Mouse (Mus musculus) embryo, embryonic 10 days (tissue): ENCODE data around the gene Lin7b.
"Not testable (repeated sequence)": the region's sequence is repeated elsewhere in the genome, so short reads cannot be mapped to it uniquely, and the experiment has no call there.

Source experiments
- DNase-seq: peaks from one replicate; pipeline ENCODE4 v3.0.0-alpha.2; 2015; ENCODE audit warnings: low spot score

Gene Lin7b

DNA sequence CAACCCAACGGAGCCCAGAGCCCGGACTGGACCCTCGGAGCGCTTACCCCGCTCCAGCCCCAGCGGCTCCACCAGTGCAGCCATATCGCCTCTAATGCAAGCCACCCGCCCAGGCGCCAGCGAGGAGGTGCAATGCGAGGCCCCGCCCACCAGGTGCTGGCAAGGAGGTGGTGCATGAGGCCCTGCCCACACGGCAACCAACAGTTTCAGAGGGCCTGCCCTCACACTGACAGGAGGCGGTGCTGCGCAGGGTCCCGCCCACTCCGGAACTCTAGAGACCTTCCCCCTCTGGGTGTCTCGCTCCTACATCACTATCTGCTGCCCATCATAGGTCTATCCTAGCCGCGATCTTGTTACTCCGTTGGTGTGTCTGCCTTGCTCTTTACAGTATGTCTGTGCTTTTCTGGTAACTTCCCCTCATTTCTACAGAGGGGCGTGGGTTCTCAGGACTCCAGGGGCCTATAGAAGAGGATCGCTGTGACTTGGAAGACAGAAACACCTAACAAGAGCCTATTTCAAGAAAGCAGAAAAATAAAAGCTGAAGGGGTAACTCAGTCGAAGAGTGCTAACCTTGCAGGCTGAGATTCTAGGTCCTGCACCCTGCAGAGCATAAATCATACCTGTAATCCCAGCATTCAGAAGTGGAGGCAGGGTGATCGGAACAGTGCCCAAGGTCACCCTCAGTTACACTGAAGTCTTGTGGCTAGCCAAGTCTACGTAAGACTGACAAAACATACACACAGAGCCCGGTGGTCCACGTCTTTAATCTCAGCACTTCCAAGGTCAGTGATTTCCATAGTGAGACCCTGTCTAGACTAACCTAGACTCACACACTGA is at the start of gene Lin7b:
Gene Lin7b, minus strand, starts transcription at position 109 of the 837 bp plus-strand sequence.
- DNase-seq: peak; percentile 95

DNA sequence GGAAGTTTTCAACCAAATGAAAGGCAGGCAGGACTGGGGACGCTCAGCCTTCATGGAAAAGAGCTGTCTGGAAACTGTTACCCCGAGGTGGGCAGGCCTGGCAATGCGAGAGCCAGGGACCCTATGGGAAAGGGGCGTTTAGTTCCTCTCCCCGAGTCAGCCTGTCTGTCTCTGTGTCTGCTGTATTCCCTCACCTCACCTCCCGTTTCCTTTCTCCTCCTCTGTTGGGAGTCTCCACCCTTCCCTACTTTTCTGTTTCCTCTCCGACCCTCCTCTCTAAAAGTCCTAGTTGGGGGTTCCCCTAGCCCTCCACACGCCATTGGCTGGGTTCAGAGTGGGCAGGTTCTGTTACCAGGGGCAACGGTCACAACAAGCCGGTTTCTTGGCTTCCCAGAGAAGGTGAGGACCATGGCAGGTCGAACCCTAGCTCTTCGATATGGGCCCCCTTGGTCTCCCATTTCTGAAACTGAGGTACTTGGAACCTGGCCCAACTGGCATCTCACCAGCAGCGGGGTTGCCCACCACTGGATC is 47.6 kb upstream of the Lin7b start:
- no peak for DNase-seq

DNA sequence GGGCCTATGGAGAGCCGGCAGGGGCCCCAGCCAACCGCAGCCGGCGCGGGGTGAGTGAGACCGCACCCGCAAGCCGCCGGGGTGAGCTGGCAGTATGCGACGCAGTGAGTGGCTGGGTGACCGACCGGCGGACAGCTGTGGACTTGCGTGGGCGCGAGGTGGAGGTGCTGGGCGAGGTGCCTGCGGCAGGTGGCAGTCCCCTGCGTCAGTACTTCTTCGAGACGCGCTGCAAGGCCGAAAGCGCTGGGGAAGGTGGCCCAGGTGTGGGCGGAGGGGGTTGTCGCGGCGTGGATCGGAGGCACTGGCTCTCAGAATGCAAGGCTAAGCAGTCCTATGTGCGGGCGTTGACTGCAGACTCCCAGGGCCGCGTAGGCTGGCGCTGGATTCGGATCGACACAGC is 45.3 kb upstream of the Lin7b start:
- no peak for DNase-seq

DNA sequence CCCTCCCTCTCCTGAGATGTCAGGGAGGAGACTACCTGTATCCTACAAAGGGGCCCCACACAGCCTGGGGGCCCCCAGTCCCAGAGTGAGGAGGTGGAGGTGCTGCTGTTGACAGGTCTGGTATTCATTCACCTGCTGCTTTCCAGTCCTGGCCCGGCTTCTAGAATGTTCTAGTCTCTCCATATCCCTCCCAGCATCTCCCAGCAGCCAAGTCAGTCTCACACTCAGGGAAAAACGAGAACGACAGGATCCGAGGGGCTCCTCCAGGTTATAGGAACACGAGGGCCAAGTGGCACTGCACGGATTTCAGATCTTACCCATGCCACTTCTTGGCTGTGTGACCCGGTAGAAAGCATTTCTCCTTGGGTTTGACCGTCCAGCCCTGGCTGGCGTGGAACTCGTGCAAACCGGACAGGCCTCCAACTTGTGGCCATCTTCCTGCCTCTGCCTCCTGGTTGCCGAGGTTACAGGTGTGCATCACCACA is 44.4 kb upstream of the Lin7b start:
- DNase-seq: no peak

DNA sequence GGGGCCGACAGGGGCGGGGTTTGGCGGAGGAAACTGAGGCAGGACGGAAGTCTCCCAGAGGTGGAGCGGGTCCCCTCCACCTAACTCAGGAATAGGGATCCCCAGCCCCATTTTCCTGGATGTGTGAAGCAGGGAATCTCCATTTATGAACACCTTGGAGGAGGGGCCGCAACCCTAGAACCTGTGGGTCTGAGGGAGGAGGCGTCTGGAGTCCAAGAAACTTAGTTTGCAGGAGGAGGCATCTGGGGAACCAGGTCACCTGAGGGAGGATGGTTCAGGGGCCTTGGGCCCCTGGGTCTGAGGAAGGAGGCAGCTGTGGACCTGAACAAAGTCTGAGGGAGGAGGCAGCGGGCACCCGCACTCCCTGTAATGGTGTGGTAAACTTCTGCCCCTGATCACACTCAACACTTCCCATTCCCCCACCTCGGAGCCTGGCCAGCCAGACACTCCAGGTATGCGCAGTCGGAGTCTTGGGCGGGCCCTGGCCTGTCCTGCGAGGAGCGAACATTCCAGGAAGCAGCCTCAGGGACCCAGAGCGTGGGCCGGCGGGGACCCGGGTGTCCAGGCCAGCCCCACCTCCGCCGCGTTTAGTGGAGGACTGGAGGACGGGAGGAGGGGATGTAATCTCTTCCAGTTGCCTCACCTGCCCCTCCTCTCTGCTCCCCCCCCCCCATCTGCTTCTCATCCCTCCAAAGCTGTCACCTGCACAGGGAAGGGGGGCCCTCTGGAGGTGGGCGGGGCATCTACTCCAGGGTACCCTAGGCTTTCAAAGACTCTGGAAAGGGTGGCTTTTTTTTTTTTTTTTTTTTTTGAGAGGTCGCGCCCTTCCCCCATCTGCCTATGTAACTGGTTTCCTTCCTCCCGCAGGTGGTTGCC is 43.7 kb upstream of the Lin7b start:
- peak; percentile 18 for DNase-seq

DNA sequence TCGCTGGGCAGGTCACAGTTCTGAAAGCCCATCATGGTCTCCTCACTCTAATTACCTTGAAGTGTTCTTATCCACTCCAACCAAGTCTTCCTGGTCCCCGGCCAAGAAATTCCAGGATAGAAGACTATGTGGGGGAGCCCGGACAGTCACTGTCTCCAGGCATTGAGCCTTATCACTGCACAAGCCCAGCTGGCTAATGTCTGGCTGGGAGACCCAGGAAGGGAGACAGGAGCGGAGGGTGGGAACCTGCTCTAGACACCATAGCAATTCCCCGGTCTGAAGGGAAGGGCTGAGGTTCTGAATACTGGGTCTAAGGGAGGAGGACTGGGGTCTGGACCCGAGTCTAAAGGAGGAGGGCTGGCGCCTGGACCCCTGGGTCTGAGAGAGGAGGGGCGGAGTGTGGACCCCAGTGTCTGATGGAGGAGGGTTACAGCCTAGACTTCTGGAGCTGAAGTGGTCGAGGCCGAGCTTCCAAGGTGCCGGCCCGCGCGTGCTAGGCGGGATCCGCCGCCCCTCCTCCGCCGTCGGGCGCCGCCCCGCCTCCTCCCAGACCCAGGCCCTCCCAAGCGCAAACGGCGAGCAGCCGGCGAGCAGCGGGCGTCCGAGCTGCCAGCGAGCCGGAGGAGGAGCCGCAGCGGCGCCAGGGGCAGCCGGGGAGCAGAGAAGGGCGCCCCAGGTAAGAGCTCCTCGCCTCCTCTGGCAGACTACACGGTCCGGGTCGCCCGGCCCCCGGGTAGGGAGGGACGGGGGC is 42.9 kb upstream of the Lin7b start, which contains the start of gene Ntf5:
Gene Ntf5, plus strand, starts transcription at position 583 of the 751 bp plus-strand sequence.
- peak; percentile 65 for DNase-seq

DNA sequence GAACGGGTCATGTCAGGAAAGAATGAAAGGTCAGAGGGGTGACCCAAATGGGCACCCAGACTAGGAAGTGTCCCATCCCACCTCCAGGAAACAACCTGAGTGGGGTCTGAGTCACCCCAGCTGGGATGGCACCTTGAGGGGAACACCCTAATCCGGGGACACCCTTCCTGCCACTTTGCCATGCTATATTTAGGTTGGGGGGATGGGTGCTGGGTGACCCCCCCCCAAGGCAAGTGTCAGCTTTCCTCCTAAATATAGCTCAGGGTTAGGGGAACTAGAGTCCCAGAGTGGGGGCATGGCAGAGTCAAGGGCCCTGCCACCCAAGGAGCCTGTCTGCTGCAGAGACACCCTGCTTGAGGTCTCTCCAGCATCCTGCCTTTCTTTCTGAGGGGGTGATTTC is 42.0 kb upstream of the Lin7b start:
- DNase-seq: no peak

DNA sequence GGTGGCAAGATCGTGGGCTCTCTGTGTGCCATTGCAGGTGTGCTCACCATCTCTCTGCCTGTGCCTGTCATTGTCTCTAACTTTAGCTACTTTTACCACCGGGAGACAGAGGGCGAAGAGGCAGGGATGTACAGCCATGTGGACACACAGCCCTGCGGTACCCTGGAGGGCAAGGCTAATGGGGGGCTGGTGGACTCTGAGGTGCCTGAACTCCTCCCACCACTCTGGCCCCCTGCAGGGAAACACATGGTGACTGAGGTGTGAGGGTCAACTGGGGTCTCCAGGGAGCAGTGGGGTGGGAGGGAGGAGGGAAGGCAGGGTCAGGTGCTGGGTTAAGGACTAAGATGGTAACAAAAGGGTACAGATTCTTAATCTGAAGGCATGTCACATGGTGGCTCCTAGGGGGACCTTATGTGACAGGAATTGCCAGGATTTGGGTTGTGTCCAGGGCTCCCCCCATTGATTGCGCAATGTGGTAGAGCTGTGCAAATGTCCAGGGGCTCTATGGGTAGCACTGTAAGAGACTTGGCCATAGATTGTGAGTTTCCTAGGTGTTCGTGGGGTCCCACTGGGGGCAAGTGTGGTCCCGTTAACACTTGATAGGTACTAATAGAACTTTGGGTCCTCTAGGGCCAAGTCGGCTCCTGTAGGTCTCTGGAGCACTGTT is 39.2 kb upstream of the Lin7b start:
- no peak for DNase-seq

DNA sequence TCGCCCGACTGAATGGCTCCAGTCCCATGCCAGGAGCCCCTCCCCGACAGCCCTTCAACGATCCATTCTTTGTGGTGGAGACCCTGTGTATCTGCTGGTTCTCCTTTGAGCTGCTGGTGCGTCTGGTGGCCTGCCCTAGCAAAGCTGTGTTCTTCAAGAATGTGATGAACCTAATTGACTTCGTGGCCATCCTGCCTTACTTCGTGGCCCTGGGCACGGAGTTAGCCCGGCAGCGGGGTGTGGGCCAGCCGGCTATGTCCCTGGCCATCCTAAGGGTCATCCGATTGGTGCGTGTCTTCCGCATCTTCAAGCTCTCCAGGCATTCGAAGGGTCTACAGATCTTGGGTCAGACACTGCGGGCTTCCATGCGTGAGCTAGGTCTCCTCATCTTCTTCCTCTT is 38.6 kb upstream of the Lin7b start:
- DNase-seq: no peak

DNA sequence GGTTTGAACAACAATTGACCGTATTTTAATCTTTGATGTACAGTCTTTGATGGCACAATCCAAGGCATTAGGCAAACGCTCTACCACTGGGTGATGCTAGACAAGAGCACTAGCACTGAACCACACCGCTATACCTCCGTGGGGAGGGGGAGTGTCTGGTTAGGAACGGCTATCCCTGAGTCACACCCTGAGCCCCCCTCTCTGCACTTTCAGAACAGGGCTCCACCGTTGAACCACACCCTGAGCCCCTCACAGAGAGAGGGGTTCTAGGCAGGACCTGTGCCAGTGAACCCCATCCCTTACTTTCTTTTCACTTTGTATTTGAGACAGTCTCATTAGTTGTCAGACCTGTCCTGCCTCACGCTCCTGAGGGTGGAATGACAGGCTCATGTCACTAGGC is 38.0 kb upstream of the Lin7b start:
- no peak for DNase-seq

DNA sequence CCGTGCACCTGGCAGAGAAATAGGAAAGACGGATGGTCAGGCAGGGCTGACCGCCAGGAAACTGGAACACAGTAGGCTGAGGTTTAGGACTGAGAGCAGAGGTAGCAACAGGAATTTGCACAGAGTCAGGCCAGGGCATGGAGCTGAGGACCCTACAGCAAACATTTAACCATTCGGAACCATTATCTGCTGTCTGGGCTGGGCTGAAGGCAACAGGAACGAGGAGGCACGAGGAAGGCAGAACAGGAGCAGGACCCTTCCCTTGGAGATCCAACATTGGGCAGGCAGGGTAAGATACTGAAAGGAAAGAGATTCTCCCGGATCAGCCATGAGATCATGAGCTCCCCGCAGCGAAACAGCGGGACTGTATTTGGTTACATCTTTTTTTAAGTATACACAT is 37.5 kb upstream of the Lin7b start:
- DNase-seq: no peak

DNA sequence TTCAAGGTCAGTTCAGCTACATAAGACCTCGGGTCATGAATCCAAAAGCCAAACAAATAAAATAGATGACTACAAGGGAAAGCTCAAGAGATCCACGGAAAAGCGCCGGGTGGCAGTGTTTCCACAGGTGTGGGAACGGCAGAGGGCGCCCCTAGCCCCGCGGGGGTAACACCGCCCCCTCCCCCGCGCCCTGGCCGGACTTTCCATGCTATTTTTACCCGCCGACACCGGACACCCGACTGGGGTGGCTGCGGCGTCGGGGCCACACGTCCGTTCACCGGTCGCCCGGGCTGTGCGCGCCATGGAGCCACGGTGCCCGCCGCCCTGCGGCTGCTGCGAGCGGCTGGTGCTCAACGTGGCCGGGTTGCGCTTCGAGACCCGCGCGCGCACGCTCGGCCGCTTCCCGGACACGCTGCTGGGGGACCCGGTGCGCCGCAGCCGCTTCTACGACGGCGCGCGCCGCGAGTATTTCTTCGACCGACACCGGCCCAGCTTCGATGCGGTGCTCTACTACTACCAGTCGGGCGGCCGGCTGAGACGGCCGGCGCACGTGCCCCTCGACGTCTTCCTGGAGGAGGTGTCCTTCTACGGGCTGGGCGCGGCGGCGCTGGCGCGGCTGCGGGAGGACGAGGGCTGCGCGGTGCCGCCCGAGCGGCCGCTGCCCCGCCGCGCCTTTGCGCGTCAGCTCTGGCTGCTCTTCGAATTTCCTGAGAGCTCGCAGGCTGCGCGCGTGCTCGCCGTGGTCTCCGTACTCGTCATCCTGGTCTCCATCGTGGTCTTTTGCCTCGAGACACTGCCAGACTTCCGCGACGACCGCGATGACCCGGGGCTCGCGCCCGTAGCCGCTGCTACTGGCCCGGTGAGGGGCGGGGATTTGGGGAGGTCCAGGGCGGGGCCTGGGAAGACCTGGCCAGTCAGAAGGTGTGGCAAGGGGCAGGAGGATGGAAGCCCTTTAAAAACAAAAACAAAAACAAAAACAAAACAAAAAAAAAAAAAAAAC is 36.1 kb upstream of the Lin7b start:
- DNase-seq: peak; percentile 18

DNA sequence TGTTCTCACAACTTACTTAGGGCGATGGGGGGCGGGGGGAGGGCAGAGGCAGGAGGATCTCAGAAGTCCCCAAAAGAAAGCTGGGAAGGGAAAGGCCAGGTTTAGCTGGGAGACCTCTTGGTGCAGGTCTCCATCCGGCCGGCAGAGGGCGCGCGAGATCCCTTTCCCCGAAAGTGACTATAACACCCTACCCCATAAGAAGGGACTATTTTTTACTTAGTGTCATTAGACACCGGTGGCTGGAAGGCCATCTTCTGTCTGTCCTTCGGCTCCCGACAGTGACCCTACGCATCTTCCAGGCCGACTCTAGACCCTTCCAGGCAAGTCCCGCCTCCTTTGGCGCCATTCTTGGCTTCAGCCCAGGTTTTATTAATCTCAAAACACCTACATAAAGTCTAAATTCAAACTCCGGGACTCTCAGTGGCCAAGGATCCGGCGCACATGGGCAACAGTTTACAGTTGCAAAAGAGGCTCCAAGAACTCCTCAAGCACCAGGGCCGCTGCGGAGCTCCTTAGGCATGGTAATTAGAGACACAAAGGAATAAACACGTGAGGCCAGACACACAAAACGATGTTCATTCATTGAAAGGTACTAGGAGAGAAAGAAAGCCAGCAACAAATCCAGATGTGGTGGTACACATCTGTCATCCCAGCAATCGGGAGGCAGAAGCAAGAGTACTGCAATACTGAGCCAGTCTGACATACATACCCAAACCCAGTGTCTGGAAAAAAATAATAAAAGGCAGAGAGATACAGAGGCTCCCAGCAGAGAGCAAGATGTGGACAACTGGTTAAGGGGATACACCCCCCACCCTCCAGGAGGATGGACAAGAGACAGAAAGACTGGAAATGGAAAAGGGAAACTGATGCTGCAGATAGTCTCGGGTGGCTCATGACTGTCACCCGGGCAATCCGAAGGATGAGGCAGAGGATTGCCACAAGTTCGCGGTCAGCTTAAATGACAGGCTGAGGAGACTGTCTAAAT is 35.0 kb upstream of the Lin7b start, which contains the start of gene Kcna7:
Gene Kcna7, plus strand, starts transcription at position 563 of the 985 bp plus-strand sequence.
- DNase-seq: peak; percentile 67

DNA sequence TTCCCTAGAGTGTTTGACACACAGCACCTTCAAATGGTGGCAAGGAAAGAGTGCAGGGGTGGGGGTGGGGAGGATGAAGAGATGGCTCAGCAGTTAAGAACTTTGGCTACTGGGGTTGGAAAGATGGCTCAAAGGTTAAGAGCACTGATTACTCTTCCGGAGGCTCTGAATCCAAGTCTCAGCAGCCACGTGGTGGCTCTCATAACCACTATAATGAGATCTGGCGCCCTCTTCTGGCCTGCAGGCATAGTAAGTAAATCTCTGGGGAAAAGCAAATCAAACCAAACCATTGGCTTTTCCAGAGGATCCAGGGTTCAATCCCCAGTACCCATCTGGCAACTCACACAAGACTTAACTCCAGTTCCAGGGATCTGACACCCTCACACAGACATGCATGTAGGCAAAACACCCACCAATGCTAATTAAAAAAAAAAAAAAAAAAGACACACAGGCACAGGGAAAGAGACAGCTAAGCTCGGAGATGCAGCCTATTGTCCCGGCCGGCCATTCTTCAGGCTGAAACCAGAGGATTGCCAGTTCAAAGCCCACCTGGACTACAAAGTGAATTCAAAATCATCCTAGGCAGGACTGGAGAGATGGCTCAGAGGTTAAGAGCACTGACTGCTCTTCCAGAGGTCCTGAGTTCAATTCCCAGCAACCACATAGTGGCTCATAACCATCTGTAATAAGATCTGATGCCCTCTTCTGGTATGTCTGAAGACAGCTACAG is 33.3 kb upstream of the Lin7b start:
- DNase-seq: peak; percentile 85

DNA sequence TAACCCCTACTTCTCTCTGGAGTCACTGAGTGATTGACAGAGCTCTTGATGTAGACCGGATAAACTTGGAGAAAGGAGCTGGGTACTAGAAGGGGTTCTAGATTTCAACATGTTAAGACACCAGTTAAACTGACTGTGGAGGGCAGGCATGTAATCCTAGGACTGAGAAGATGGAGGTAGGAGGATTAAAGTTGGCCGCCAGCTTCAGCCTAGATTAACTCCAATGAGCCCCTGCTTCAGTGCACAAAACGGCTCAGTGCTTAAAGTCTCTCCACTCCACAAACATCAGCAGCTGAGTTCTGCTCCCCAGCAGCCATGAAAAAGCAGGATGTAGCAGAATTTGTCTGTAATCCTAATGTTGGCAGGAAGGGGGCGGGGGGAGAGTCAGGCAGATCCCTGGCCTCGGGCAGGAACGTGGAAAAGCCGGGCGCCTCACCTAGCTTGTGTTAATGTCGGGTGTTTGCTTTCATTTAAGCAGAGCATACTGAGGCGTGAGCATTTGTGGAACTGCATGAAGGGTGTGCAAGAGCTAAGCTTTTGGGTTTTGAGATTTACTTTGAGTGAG is 31.2 kb upstream of the Lin7b start:
- DNase-seq: no peak

DNA sequence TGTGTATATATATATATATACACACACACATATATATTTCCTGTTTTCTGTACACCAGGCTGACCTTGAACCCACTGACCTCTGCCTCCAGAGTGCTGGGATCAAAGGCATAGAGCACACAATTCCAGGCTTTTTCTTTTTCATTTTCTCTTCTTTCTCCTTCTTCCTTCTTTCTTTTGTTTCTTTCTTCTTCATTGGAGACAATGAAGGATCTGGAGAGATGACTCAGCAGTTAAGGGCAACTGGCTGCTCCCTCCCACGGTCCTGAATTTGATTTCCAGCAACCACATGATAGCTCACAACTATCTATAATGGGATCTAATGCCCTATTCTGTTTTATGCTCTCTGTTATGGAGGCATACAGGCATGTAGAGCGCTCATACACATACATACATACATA is 26.4 kb upstream of the Lin7b start:
- no peak for DNase-seq

DNA sequence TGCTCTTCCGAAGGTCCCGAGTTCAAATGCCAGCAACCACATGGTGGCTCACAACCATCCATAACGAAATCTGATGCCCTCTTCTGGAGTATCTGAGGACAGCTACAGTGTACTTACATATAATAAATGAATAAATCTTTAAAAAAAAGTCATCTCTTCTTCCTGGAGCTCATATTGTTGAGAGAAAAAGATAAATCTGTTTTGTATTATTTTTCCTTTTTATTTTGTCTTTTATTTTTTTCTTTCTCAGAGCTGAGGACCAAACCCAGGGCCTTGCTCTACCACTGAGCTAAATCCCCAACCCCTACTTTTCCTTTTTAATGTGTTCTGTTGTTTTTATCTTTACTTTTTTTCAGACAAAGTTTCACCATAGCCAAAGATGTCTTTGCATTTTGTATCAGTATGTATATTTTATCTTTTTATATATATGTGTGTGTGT is 26.0 kb upstream of the Lin7b start:
- DNase-seq: not testable (repeated sequence)
